ENCODE assay signal across 8 mouse cellular contexts in the genomic region with DNA sequence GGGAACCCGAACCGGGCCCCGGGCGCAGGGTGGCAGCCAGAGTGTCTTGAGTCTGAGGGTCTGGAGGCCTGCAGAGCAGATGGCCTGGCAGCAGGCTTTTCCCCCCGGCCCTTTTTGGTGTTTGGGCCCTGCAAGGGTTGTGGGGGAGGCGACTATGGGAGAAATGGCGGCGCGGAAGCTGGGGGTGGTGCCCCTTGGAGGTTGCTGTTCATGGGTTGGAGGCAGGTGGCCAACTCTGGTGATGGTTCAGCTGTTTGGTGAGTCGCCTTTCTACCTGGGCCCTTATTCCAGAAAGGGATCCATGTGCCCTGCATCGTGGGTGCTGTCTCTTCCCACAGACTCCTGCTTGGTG. TPM values are rescaled to one million over a fixed set of nuclear protein-coding genes. Genes with fewer than 3 reads are reported as not detected.
A peak's percentile ranks its signal among the peaks of the same experiment; 100 is the strongest.
DNase-seq lines count a peak whose midpoint lies in the region; ATAC-seq and TF ChIP-seq lines count a peak whose summit lies in the region.

No protein-coding gene starts in this region.

- H3K4me2 ChIP-seq in forebrain, postnatal 0 days (ENCODE audit: low read depth): peak overlapping the region; percentile 46
- peak overlapping the region; percentile 50 for H3K4me2 ChIP-seq in intestine, embryonic 14.5 days (ENCODE audit: low read length)
- H3K4me2 ChIP-seq in liver, embryonic 11.5 days: peak overlapping the region; percentile 62
- H3K4me2 ChIP-seq in neural tube, embryonic 13.5 days: peak overlapping the region; percentile 55

- no peak for TF ChIP-seq CTCF in forebrain, postnatal 0 days (IDR thresholded peaks at IDR 0.05; ENCODE audit: low read depth)

- 39% methylated on average over 11 of the region's 11 CpGs for WGBS in forebrain, postnatal 0 days
- 1% methylated on average over 7 of the region's 11 CpGs for WGBS in intestine, embryonic 14.5 days
- 17% methylated on average over 8 of the region's 11 CpGs for WGBS in liver, embryonic 11.5 days
- WGBS in neural tube, embryonic 13.5 days: 17% methylated on average over 11 of the region's 11 CpGs

- peak overlapping the region; percentile 86 for H3K27ac ChIP-seq in forebrain, postnatal 0 days (ENCODE audit: low read depth, low read length)
- peak overlapping the region; percentile 73; the same call in 1 of the 2 replicates for H3K27ac ChIP-seq in intestine, embryonic 14.5 days (ENCODE audit: low read depth)
- H3K27ac ChIP-seq in liver, embryonic 11.5 days (ENCODE audit: low read depth, low read length): peak overlapping the region; percentile 68
- peak overlapping the region; percentile 89 for H3K27ac ChIP-seq in neural tube, embryonic 13.5 days (replicated peaks)

- H3K36me3 ChIP-seq in forebrain, postnatal 0 days (ENCODE audit: insufficient read depth): no peaks in the 10 kb centered on the region
- peaks cover 19% of the 10 kb centered on the region for H3K36me3 ChIP-seq in intestine, embryonic 14.5 days (ENCODE audit: control insufficient read depth, insufficient read depth, low read length)
- H3K36me3 ChIP-seq in liver, embryonic 11.5 days (ENCODE audit: control insufficient read depth, insufficient read depth, low read length): peaks cover 2% of the 10 kb centered on the region; the same call in 1 of the 2 replicates
- H3K36me3 ChIP-seq in neural tube, embryonic 13.5 days: peaks cover 20% of the 10 kb centered on the region

- H3K4me3 ChIP-seq in forebrain, postnatal 0 days (ENCODE audit: low read depth, low read length): peak overlapping the region; percentile 58
- H3K4me3 ChIP-seq in intestine, embryonic 14.5 days (ENCODE audit: low read depth, low read length): peak overlapping the region; percentile 58
- peak overlapping the region; percentile 73 for H3K4me3 ChIP-seq in liver, embryonic 11.5 days (ENCODE audit: low read depth, low read length)
- peak overlapping the region; percentile 67 for H3K4me3 ChIP-seq in neural tube, embryonic 13.5 days

- no peaks in the 10 kb centered on the region for H3K27me3 ChIP-seq in forebrain, postnatal 0 days (ENCODE audit: insufficient read depth, low read length)
- H3K27me3 ChIP-seq in intestine, embryonic 14.5 days (replicated peaks; ENCODE audit: control insufficient read depth, insufficient read depth, low read length): no peaks in the 10 kb centered on the region
- H3K27me3 ChIP-seq in liver, embryonic 11.5 days (replicated peaks; ENCODE audit: control insufficient read depth, insufficient read depth, low read length): no peaks in the 10 kb centered on the region
- H3K27me3 ChIP-seq in neural tube, embryonic 13.5 days: no peaks in the 10 kb centered on the region

- H3K4me1 ChIP-seq in forebrain, postnatal 0 days (ENCODE audit: insufficient read depth): no peaks in the 10 kb centered on the region
- no peaks in the 10 kb centered on the region for H3K4me1 ChIP-seq in intestine, embryonic 14.5 days (replicated peaks; ENCODE audit: control insufficient read depth, insufficient read depth, low read length)
- H3K4me1 ChIP-seq in liver, embryonic 11.5 days (replicated peaks; ENCODE audit: control insufficient read depth, insufficient read depth, low read length): no peaks in the 10 kb centered on the region
- no peaks in the 10 kb centered on the region; the same call in 1 of the 2 replicates for H3K4me1 ChIP-seq in neural tube, embryonic 13.5 days (replicated peaks)

- H3K9ac ChIP-seq in forebrain, postnatal 0 days: peak overlapping the region; percentile 79
- H3K9ac ChIP-seq in intestine, embryonic 14.5 days (ENCODE audit: low read length): peak overlapping the region; percentile 62
- H3K9ac ChIP-seq in liver, embryonic 11.5 days (ENCODE audit: low read depth, low read length): peak overlapping the region; percentile 79
- peak overlapping the region; percentile 86 for H3K9ac ChIP-seq in neural tube, embryonic 13.5 days

- no peaks in the 10 kb centered on the region for H3K9me3 ChIP-seq in forebrain, postnatal 0 days (ENCODE audit: low read length)
- no peaks in the 10 kb centered on the region for H3K9me3 ChIP-seq in intestine, embryonic 14.5 days (ENCODE audit: control insufficient read depth, low read length)
- H3K9me3 ChIP-seq in liver, embryonic 11.5 days (ENCODE audit: control insufficient read depth, low read length): no peaks in the 10 kb centered on the region
- H3K9me3 ChIP-seq in neural tube, embryonic 13.5 days: no peaks in the 10 kb centered on the region

- peak; percentile 25 to 47 for DNase-seq in thymus, postnatal 10 days (ENCODE audit: low spot score in 2 of 2)
- DNase-seq in thymus, postnatal 36 days: no peak
- DNase-seq in cerebellum, adult 11 months: peak; percentile 19
- DNase-seq in forebrain, postnatal 0 days: peak; percentile 32
- DNase-seq in intestine, embryonic 14.5 days (ENCODE audit: low spot score): no peak
- no peak for DNase-seq in liver, embryonic 11.5 days (ENCODE audit: low spot score)

- ATAC-seq in forebrain, postnatal 0 days: no peak; the same call in 1 of the 2 replicates
- ATAC-seq in intestine, embryonic 14.5 days (replicated peaks; ENCODE audit: low FRiP score, low TSS enrichment, low read depth): peak; percentile 59; the same call in 1 of the 2 replicates
- peak; percentile 64 for ATAC-seq in liver, embryonic 11.5 days (replicated peaks; ENCODE audit: low FRiP score)
- 0 out of 2 replicates have a peak, but pooled peaks have one; percentile 40 for ATAC-seq in neural tube, embryonic 13.5 days (ENCODE audit: low read depth)
- no peak for ATAC-seq in granulocyte monocyte progenitor cell, adult 5-6 weeks (replicated peaks; ENCODE audit: poor library complexity, severe bottlenecking)

RNA-seq across cellular contexts. Expression of gene Gprasp2, which starts 47.4 kb away (rescaled TPM):
- 121 and 175 TPM in 2 replicates for total RNA-seq in forebrain, postnatal 0 days (2014; rRNA removed)
- 105 and 155 TPM in 2 replicates for polyA plus RNA-seq in forebrain, postnatal 0 days (2015; fragmentation: Nextera tagmentation; extraction: Ambion mirVana)
- 19.8 and 24.9 TPM in 2 replicates for polyA plus RNA-seq in intestine, embryonic 14.5 days (2014; fragmentation: Nextera tagmentation; extraction: Ambion mirVana)
- polyA plus RNA-seq in liver, embryonic 11.5 days (2014; fragmentation: Nextera tagmentation; extraction: Ambion mirVana): 6.5 and 8.9 TPM in 2 replicates
- polyA plus RNA-seq in neural tube, embryonic 13.5 days (2015; fragmentation: Nextera tagmentation; extraction: Ambion mirVana): 113 and 127 TPM in 2 replicates
- 2.8 TPM in 1 of 2 replicates, not detected in the other for total RNA-seq in granulocyte monocyte progenitor cell, adult 5-6 weeks (2014; fragmentation: Nextera tagmentation)
- 2.5 and 3.1 TPM in 2 replicates for total RNA-seq in granulocyte monocyte progenitor cell, adult 5-6 weeks (2017)

Comparison
In these comparisons a context has a peak if more than half of its experiments do, and no peak if none do; other contexts are left out.
1. DNase-seq: peak in thymus, postnatal 10 days (2 of 2), cerebellum, adult 11 months (single experiment) and forebrain, postnatal 0 days (single experiment); none in thymus, postnatal 36 days (0 of 2), intestine, embryonic 14.5 days (single experiment) and liver, embryonic 11.5 days (single experiment).
2. ATAC-seq: peak in intestine, embryonic 14.5 days (single experiment), liver, embryonic 11.5 days (single experiment) and neural tube, embryonic 13.5 days (single experiment); none in forebrain, postnatal 0 days (single experiment) and granulocyte monocyte progenitor cell, adult 5-6 weeks (single experiment).
3. Peak in every context shown above with its lines, with median percentiles within 50 percentile points of each other: H3K27ac ChIP-seq, H3K4me2 ChIP-seq, H3K4me3 ChIP-seq and H3K9ac ChIP-seq.